Mouse (Mus musculus) midbrain, embryonic 15.5 days (tissue): Measurements from ENCODE around the gene Ripor3. TPM values are rescaled to one million over a fixed set of nuclear protein-coding genes. Genes with fewer than 3 reads are reported as not detected.

ENCODE experiments used
- ATAC-seq: fragments of 200-750 bp; cut with Nextera tagmentation; replicated peaks from 2 replicates; pipeline ENCODE4 v1.8.0; 2017; ENCODE audit warnings: moderate TSS enrichment
- H3K27ac ChIP-seq: fragments of 300-500 bp; sonication (generic); 2 replicates; pipeline ENCODE4 v1.5.1; 2015; ENCODE audit warnings: mild to moderate bottlenecking, inconsistent platforms
- H3K27me3 ChIP-seq: fragments of 300-500 bp; sonication (generic); replicated peaks from 2 replicates; pipeline ENCODE4 v1.6.1; 2015; ENCODE audit warnings: inconsistent platforms
- H3K36me3 ChIP-seq: fragments of 300-500 bp; sonication (generic); replicated peaks from 2 replicates; pipeline ENCODE4 v1.6.1; 2015; ENCODE audit warnings: inconsistent platforms
- H3K4me1 ChIP-seq: fragments of 300-500 bp; sonication (generic); 2 replicates; pipeline ENCODE4 v1.6.1; 2015; ENCODE audit warnings: inconsistent platforms
- H3K4me2 ChIP-seq: fragments of 300-500 bp; sonication (generic); 2 replicates; pipeline ENCODE4 v1.6.1; 2015; ENCODE audit warnings: inconsistent platforms, mild to moderate bottlenecking, moderate library complexity
- H3K4me3 ChIP-seq: fragments of 300-500 bp; sonication (generic); 2 replicates; pipeline ENCODE4 v1.5.1; 2015; ENCODE audit warnings: mild to moderate bottlenecking, inconsistent platforms
- H3K9ac ChIP-seq: fragments of 300-500 bp; sonication (generic); 2 replicates; pipeline ENCODE4 v1.6.1; 2015; ENCODE audit warnings: mild to moderate bottlenecking, inconsistent platforms
- H3K9me3 ChIP-seq: fragments of 300-500 bp; sonication (generic); 2 replicates; pipeline ENCODE4 v1.6.1; 2016; ENCODE audit warnings: inconsistent platforms
- WGBS: fragments of 180-500 bp; shearing (Covaris S2); methylation state at CpG from one replicate; pipeline ENCODE4 v1.1.7; 2015; ENCODE audit warnings: mixed read lengths; 5-methylcytosine and 5-hydroxymethylcytosine counted together
- polyA plus RNA-seq: library from polyadenylated mRNA; unstranded; fragments of >200 nt; fragmentation: Nextera tagmentation; extraction: Ambion mirVana; gene quantifications from 2 replicates; pipeline ENCODE4 v1.2.1, GENCODE M21; 2015

Ripor3 gene
- polyA plus RNA-seq, 1 experiment from 2014 or later, result 0.70 TPM

GRCm38 (mm10) chr2:167999145-167999743 lies 11.2 kb downstream of the Ripor3 start:
- H3K9ac ChIP-seq, result no peak overlapping the region
- WGBS, result 56% methylated on average over 3 of the region's 3 CpGs
- no peaks in the 10 kb centered on the region for H3K27me3 ChIP-seq
- no peak overlapping the region for H3K27ac ChIP-seq
- no peak overlapping the region for H3K4me3 ChIP-seq
- H3K36me3 ChIP-seq, result no peaks in the 10 kb centered on the region
- H3K4me2 ChIP-seq, result no peak overlapping the region
- 0 out of 2 replicates have a peak, but pooled peaks cover 2% of the 10 kb centered on the region for H3K9me3 ChIP-seq
- no peak for ATAC-seq
- H3K4me1 ChIP-seq, result no peaks in the 10 kb centered on the region

- Histone ChIP-seq H3K27ac (no peak overlapping the region), H3K27me3 (no peaks in the 10 kb centered on the region), H3K4me1 (no peaks in the 10 kb centered on the region), H3K36me3 (no peaks in the 10 kb centered on the region), H3K9ac (no peak overlapping the region), H3K4me3 (no peak overlapping the region), H3K9me3 (0 out of 2 replicates have a peak, but pooled peaks cover 2% of the 10 kb centered on the region), H3K4me2 (no peak overlapping the region)
- ATAC-seq, result no peak
- WGBS, result 74% methylated on average over 3 of the region's 3 CpGs
Observed at GRCm38 (mm10) chr2:167997562-167997961, 12.9 kb downstream of the Ripor3 start.

GRCm38 (mm10) chr2:167996672-167997215 lies 13.7 kb downstream of the Ripor3 start:
- ATAC-seq, result no peak
- Histone ChIP-seq H3K4me1 (no peaks in the 10 kb centered on the region), H3K27ac (no peak overlapping the region), H3K27me3 (no peaks in the 10 kb centered on the region), H3K9me3 (0 out of 2 replicates have a peak, but pooled peaks cover 2% of the 10 kb centered on the region), H3K4me2 (no peak overlapping the region), H3K9ac (no peak overlapping the region), H3K4me3 (no peak overlapping the region), H3K36me3 (no peaks in the 10 kb centered on the region)
- 57% methylated on average over 8 of the region's 8 CpGs for WGBS

GRCm38 (mm10) chr2:167995870-167996635 lies 14.4 kb downstream of the Ripor3 start:
- no peaks in the 10 kb centered on the region for H3K36me3 ChIP-seq
- H3K9ac ChIP-seq, result no peak overlapping the region
- no peak for ATAC-seq
- H3K4me3 ChIP-seq, result no peak overlapping the region
- no peaks in the 10 kb centered on the region for H3K27me3 ChIP-seq
- H3K4me1 ChIP-seq, result no peaks in the 10 kb centered on the region
- H3K4me2 ChIP-seq, result no peak overlapping the region
- H3K27ac ChIP-seq, result no peak overlapping the region
- 63% methylated on average over 19 of the region's 19 CpGs for WGBS
- 0 out of 2 replicates have a peak, but pooled peaks cover 2% of the 10 kb centered on the region for H3K9me3 ChIP-seq

GRCm38 (mm10) chr2:167993260-167993659 lies 17.2 kb downstream of the Ripor3 start:
- no peak overlapping the region for H3K9ac ChIP-seq
- no peak overlapping the region for H3K27ac ChIP-seq
- no peak overlapping the region for H3K4me3 ChIP-seq
- H3K9me3 ChIP-seq, result no peaks in the 10 kb centered on the region
- H3K27me3 ChIP-seq, result no peaks in the 10 kb centered on the region
- H3K4me1 ChIP-seq, result peaks cover 4% of the 10 kb centered on the region; the same call in 1 of the 2 replicates
- WGBS, result 67% methylated on average over 13 of the region's 13 CpGs
- no peaks in the 10 kb centered on the region for H3K36me3 ChIP-seq
- no peak for ATAC-seq
- no peak overlapping the region for H3K4me2 ChIP-seq

GRCm38 (mm10) chr2:167989310-167989709 lies 21.1 kb downstream of the Ripor3 start:
- H3K9me3 ChIP-seq, result no peaks in the 10 kb centered on the region
- 0 out of 2 replicates have a peak, but pooled peaks have one; percentile 29 for ATAC-seq
- H3K4me1 ChIP-seq, result peaks cover 4% of the 10 kb centered on the region; the same call in 1 of the 2 replicates
- H3K4me2 ChIP-seq, result no peak overlapping the region
- no peak overlapping the region for H3K4me3 ChIP-seq
- H3K36me3 ChIP-seq, result no peaks in the 10 kb centered on the region
- 75% methylated on average over 14 of the region's 14 CpGs for WGBS
- no peaks in the 10 kb centered on the region for H3K27me3 ChIP-seq
- no peak overlapping the region for H3K27ac ChIP-seq
- H3K9ac ChIP-seq, result no peak overlapping the region

- WGBS, result 68% methylated on average over 12 of the region's 12 CpGs
- H3K36me3 ChIP-seq, result no peaks in the 10 kb centered on the region
- no peak overlapping the region for H3K4me2 ChIP-seq
- H3K27ac ChIP-seq, result no peak overlapping the region
- no peak overlapping the region for H3K4me3 ChIP-seq
- no peaks in the 10 kb centered on the region for H3K27me3 ChIP-seq
- peaks cover 4% of the 10 kb centered on the region; the same call in 1 of the 2 replicates for H3K4me1 ChIP-seq
- no peak for ATAC-seq
- no peak overlapping the region for H3K9ac ChIP-seq
- H3K9me3 ChIP-seq, result no peaks in the 10 kb centered on the region
Observed at GRCm38 (mm10) chr2:167987640-167988039, 22.8 kb downstream of the Ripor3 start.

- H3K4me3 ChIP-seq, result no peak overlapping the region
- ATAC-seq, result no peak
- no peaks in the 10 kb centered on the region for H3K27me3 ChIP-seq
Observed at GRCm38 (mm10) chr2:167986762-167987161, 23.7 kb downstream of the Ripor3 start.

GRCm38 (mm10) chr2:167984946-167985345 lies 25.5 kb downstream of the Ripor3 start:
- WGBS, result 51% methylated on average over 3 of the region's 3 CpGs
- Histone ChIP-seq H3K4me2 (no peak overlapping the region), H3K9me3 (no peaks in the 10 kb centered on the region), H3K4me1 (peaks cover 4% of the 10 kb centered on the region; the same call in 1 of the 2 replicates), H3K4me3 (no peak overlapping the region), H3K27ac (no peak overlapping the region), H3K36me3 (no peaks in the 10 kb centered on the region), H3K9ac (no peak overlapping the region), H3K27me3 (no peaks in the 10 kb centered on the region)
- ATAC-seq, result no peak

More at GRCm38 (mm10) chr2:167986762-167987161, 23.7 kb downstream of the Ripor3 start:
- Histone ChIP-seq H3K27ac (no peak overlapping the region), H3K9me3 (no peaks in the 10 kb centered on the region), H3K4me2 (no peak overlapping the region), H3K4me1 (peaks cover 4% of the 10 kb centered on the region; the same call in 1 of the 2 replicates), H3K9ac (no peak overlapping the region), H3K36me3 (no peaks in the 10 kb centered on the region)
- WGBS, result 27% methylated on average over 6 of the region's 7 CpGs

GRCm38 (mm10) chr2:167984371-167984770 lies 26.0 kb downstream of the Ripor3 start:
- no peaks in the 10 kb centered on the region for H3K27me3 ChIP-seq
- no peak overlapping the region for H3K9ac ChIP-seq
- H3K9me3 ChIP-seq, result no peaks in the 10 kb centered on the region
- ATAC-seq, result no peak
- no peak overlapping the region for H3K4me3 ChIP-seq
- H3K27ac ChIP-seq, result no peak overlapping the region
- peaks cover 2% of the 10 kb centered on the region; the same call in 1 of the 2 replicates for H3K4me1 ChIP-seq
- H3K4me2 ChIP-seq, result no peak overlapping the region
- 0 out of 2 replicates have a peak, but pooled peaks cover 3% of the 10 kb centered on the region for H3K36me3 ChIP-seq
- WGBS, result 89% methylated on average over 5 of the region's 5 CpGs

GRCm38 (mm10) chr2:167982646-167983045 lies 27.8 kb downstream of the Ripor3 start:
- 0 out of 2 replicates have a peak, but pooled peaks cover 6% of the 10 kb centered on the region for H3K36me3 ChIP-seq
- H3K9ac ChIP-seq, result no peak overlapping the region
- no peaks in the 10 kb centered on the region for H3K9me3 ChIP-seq
- no peak overlapping the region for H3K27ac ChIP-seq
- no peak overlapping the region for H3K4me3 ChIP-seq
- no peak for ATAC-seq
- WGBS, result 57% methylated on average over 9 of the region's 9 CpGs
- H3K4me1 ChIP-seq, result no peaks in the 10 kb centered on the region
- H3K4me2 ChIP-seq, result no peak overlapping the region
- H3K27me3 ChIP-seq, result no peaks in the 10 kb centered on the region

- H3K4me2 ChIP-seq, result no peak overlapping the region
- no peaks in the 10 kb centered on the region for H3K4me1 ChIP-seq
- no peak overlapping the region for H3K27ac ChIP-seq
- H3K27me3 ChIP-seq, result no peaks in the 10 kb centered on the region
- H3K9ac ChIP-seq, result no peak overlapping the region
- peak; percentile 21; the same call in 1 of the 2 replicates for ATAC-seq
- H3K4me3 ChIP-seq, result no peak overlapping the region
- H3K36me3 ChIP-seq, result peaks cover 23% of the 10 kb centered on the region
- 91% methylated on average over 10 of the region's 10 CpGs for WGBS
- no peaks in the 10 kb centered on the region for H3K9me3 ChIP-seq
Observed at GRCm38 (mm10) chr2:167980391-167980790, 30.0 kb downstream of the Ripor3 start.
